Mouse (Mus musculus): Measurements from ENCODE around the gene Ston2.
A peak's percentile ranks its signal among the peaks of the same experiment; 100 is the strongest.

The Ston2 gene

DNA sequence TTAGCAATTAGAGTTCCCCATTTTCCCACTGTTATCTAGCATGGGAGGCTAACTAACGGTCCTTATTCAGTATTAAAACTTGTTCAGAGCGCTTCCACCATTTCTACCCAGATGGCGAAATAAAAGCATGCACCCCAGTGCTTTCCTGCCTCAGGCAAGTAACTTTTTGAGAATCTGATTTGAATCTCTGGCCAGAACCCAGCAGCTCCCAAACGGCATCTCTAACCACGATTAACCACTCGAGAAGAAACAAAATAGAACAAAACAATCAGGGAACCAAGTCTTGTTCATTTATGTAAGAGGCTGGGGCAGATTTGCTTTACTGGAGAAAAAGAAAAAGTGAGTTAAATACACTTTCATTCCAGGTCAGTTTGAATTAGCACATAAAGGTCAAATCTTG, 44.1 kb downstream of the Ston2 start:
- TF ChIP-seq GATA4 (IDR thresholded peaks at IDR 0.05; ENCODE audit: insufficient replicate concordance, low read length) = no peak

- no peak for TF ChIP-seq GATA4 (IDR thresholded peaks at IDR 0.05; ENCODE audit: insufficient replicate concordance, low read length)
Observed at GRCm38 (mm10) chr12:91742916-91743315, 45.3 kb downstream of the Ston2 start.

DNA sequence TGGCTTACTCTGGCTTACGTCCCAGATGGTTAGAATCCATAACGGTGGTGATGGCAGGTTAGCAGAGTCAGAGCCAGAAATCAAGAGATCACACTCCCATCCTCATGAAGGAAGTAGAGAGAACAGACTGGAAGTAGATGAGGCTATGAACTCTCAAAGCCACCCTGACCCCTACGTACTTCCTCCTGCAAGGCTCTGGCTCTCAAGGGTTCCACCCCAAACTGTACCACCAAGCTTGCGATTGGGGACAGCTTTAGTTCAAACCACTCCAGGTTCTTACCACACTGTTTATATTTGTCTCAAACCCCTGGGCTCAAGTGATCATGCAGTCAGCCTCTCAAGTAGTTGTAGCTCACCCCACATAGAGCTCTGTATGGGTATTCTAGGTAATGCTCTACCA, 49.8 kb downstream of the Ston2 start:
- TF ChIP-seq GATA4 (IDR thresholded peaks at IDR 0.05; ENCODE audit: insufficient replicate concordance, low read length) = no peak

- TF ChIP-seq GATA4 (IDR thresholded peaks at IDR 0.05; ENCODE audit: insufficient replicate concordance, low read length) = peak; percentile 23; the same call in 1 of the 2 replicates
Observed at GRCm38 (mm10) chr12:91736221-91736980, 51.8 kb downstream of the Ston2 start.

- no peak for TF ChIP-seq GATA4 (IDR thresholded peaks at IDR 0.05; ENCODE audit: insufficient replicate concordance, low read length)
Observed at GRCm38 (mm10) chr12:91734246-91735027, 53.8 kb downstream of the Ston2 start.

- TF ChIP-seq GATA4 (IDR thresholded peaks at IDR 0.05; ENCODE audit: insufficient replicate concordance, low read length) = no peak
Observed at GRCm38 (mm10) chr12:91732729-91733448, 55.3 kb downstream of the Ston2 start.

GRCm38 (mm10) chr12:91726202-91726601, 62.0 kb downstream of the Ston2 start:
- TF ChIP-seq GATA4 (IDR thresholded peaks at IDR 0.05; ENCODE audit: insufficient replicate concordance, low read length) = no peak

GRCm38 (mm10) chr12:91723912-91724311, 64.3 kb downstream of the Ston2 start:
- TF ChIP-seq GATA4 (IDR thresholded peaks at IDR 0.05; ENCODE audit: insufficient replicate concordance, low read length) = no peak

GRCm38 (mm10) chr12:91719134-91719533, 69.1 kb downstream of the Ston2 start:
- TF ChIP-seq GATA4 (IDR thresholded peaks at IDR 0.05; ENCODE audit: insufficient replicate concordance, low read length) = no peak

DNA sequence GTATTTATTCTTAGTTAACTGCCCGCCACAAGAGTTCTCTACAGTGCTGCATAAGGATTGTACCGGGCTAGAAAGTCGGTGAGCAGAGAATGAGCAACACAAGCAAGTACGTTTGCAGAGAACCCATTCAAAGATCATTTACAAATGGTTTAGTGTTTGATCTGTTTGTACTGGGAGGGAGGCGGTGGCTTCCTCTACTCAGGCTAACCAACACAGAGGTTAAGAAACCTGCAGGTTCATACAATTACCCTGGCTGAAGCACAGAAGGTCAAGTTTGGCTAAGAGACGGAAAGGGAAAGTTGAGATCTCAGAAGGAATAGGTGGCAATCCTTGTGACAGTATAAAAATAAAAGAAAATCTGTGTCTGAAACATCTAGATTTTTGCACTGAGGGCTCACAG, 72.5 kb downstream of the Ston2 start:
- TF ChIP-seq GATA4 (IDR thresholded peaks at IDR 0.05; ENCODE audit: insufficient replicate concordance, low read length) = no peak

GRCm38 (mm10) chr12:91713358-91713757, 74.8 kb downstream of the Ston2 start:
- no peak for TF ChIP-seq GATA4 (IDR thresholded peaks at IDR 0.05; ENCODE audit: insufficient replicate concordance, low read length)

GRCm38 (mm10) chr12:91711655-91712054, 76.5 kb downstream of the Ston2 start:
- no peak for TF ChIP-seq GATA4 (IDR thresholded peaks at IDR 0.05; ENCODE audit: insufficient replicate concordance, low read length)

DNA sequence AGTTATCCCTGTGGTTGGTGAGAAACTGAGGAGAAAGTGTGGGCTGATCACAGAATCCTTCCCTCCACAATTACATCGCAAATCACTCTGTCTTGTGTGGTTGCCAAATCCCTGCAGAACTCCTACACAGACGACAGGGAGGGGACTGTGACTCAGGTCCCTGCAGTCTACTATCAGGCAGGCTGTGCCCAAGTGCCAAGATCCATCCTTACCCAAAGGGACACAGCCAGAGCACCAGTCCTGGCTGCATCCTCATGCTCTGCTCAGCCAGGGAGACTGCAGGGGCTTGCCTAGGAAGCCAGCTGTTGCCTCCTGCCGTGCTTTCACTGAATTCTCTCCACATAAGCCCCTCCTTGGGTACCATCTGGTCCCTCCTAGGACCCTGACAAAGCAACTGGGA, 77.3 kb downstream of the Ston2 start:
- no peak for TF ChIP-seq GATA4 (IDR thresholded peaks at IDR 0.05; ENCODE audit: insufficient replicate concordance, low read length)

- no peak for TF ChIP-seq GATA4 (IDR thresholded peaks at IDR 0.05; ENCODE audit: insufficient replicate concordance, low read length)
Observed at GRCm38 (mm10) chr12:91709634-91710033, 78.6 kb downstream of the Ston2 start.

DNA sequence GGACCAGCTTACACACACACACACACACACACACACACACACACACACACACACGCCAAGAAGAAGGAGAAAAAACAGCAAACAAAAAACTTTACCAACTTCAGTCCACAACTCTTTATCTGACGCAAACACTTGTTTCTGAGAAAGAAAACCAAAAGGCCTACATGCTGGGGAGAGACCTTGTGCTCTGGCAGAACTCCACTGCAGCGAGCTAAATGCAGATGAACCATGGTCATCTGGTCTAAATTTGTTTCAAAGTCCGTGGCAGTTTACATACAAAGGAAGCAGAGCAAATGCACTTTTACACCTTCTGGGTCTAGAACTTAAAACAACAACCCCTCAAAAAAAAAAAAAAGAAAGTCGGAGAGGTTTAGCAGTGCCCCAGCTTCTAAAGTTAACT, 79.0 kb downstream of the Ston2 start:
- TF ChIP-seq GATA4 (IDR thresholded peaks at IDR 0.05; ENCODE audit: insufficient replicate concordance, low read length) = no peak

DNA sequence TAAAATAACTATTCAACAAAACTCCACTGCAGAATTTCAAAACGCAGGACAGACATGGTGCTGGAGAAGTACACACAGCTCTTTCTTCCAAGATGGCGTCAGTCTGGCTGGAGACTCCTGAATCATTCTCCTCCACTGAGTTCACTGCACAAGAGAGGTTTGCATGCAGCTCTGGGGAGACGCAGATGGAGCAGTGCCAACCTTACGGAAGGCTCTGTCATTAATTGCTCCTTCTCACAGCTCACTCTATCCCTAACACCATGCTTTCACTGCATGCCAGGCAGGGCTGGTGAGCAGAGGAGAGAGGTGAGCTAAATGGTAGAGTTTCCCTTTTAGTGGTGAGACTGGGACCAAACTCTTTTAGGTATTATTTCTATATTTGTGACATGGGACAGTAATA, 80.4 kb downstream of the Ston2 start:
- TF ChIP-seq GATA4 (IDR thresholded peaks at IDR 0.05; ENCODE audit: insufficient replicate concordance, low read length) = no peak

All from liver, adult (tissue).